Mouse (Mus musculus): ENCODE data around the gene Dlgap1. TPM values are rescaled to one million over a fixed set of nuclear protein-coding genes. Genes with fewer than 3 reads are reported as not detected.

Dlgap1 gene
- total and polyA plus RNA-seq, 2 experiments from 2014 or later = 0.20 to 0.76 TPM

- no peaks in the 10 kb centered on the region for H3K36me3 ChIP-seq (replicated peaks; ENCODE audit: control insufficient read depth, insufficient read depth, low read length)
- DNase-seq (ENCODE audit: low spot score) = no peak
- TF ChIP-seq EP300 (IDR thresholded peaks at IDR 0.05; ENCODE audit: low read depth) = no peak
- TF ChIP-seq CTCF (IDR thresholded peaks at IDR 0.05; ENCODE audit: low read depth) = no peak
- no peaks in the 10 kb centered on the region for H3K27me3 ChIP-seq (ENCODE audit: control insufficient read depth, insufficient read depth, low read length)
- H3K9me3 ChIP-seq (replicated peaks; ENCODE audit: control insufficient read depth, low read length) = no peaks in the 10 kb centered on the region
- H3K4me3 ChIP-seq (ENCODE audit: low read depth, low read length) = no peak overlapping the region
- ATAC-seq (ENCODE audit: insufficient read depth, low read depth) = no peak
- no peak overlapping the region for H3K9ac ChIP-seq (replicated peaks; ENCODE audit: low read depth, low read length)
- no peaks in the 10 kb centered on the region for H3K4me1 ChIP-seq (ENCODE audit: control insufficient read depth, insufficient read depth)
- H3K4me2 ChIP-seq (ENCODE audit: low read depth, low read length) = no peak overlapping the region
- 34% methylated on average over 6 of the region's 6 CpGs for WGBS
- H3K27ac ChIP-seq (ENCODE audit: low read depth) = no peak overlapping the region
These were observed 13.5 kb downstream of the Dlgap1 start for GRCm38 (mm10) chr17:69982236-69982923.

GRCm38 (mm10) chr17:69996406-69996805 lies 27.5 kb downstream of the Dlgap1 start:
- H3K4me1 ChIP-seq (ENCODE audit: control insufficient read depth, insufficient read depth) = no peaks in the 10 kb centered on the region
- H3K36me3 ChIP-seq (replicated peaks; ENCODE audit: control insufficient read depth, insufficient read depth, low read length) = no peaks in the 10 kb centered on the region
- no peak overlapping the region for H3K27ac ChIP-seq (ENCODE audit: low read depth)
- H3K4me3 ChIP-seq (ENCODE audit: low read depth, low read length) = no peak overlapping the region
- DNase-seq (ENCODE audit: low spot score) = no peak
- no peak for TF ChIP-seq EP300 (IDR thresholded peaks at IDR 0.05; ENCODE audit: low read depth)
- no peak for TF ChIP-seq CTCF (IDR thresholded peaks at IDR 0.05; ENCODE audit: low read depth)
- no peak overlapping the region for H3K9ac ChIP-seq (replicated peaks; ENCODE audit: low read depth, low read length)
- no peaks in the 10 kb centered on the region for H3K27me3 ChIP-seq (ENCODE audit: control insufficient read depth, insufficient read depth, low read length)
- H3K4me2 ChIP-seq (ENCODE audit: low read depth, low read length) = no peak overlapping the region
- WGBS = 67% methylated on average over 2 of the region's 2 CpGs
- ATAC-seq (ENCODE audit: insufficient read depth, low read depth) = no peak
- no peaks in the 10 kb centered on the region for H3K9me3 ChIP-seq (replicated peaks; ENCODE audit: control insufficient read depth, low read length)

- no peak overlapping the region for H3K9ac ChIP-seq (replicated peaks; ENCODE audit: low read depth, low read length)
- H3K4me3 ChIP-seq (ENCODE audit: low read depth, low read length) = no peak overlapping the region
- no peaks in the 10 kb centered on the region for H3K27me3 ChIP-seq (ENCODE audit: control insufficient read depth, insufficient read depth, low read length)
- H3K4me1 ChIP-seq (ENCODE audit: control insufficient read depth, insufficient read depth) = no peaks in the 10 kb centered on the region
- no peaks in the 10 kb centered on the region for H3K36me3 ChIP-seq (replicated peaks; ENCODE audit: control insufficient read depth, insufficient read depth, low read length)
- no peak for DNase-seq (ENCODE audit: low spot score)
- whole genome bisulfite sequencing = 75% methylated on average over 3 of the region's 3 CpGs
- no peak overlapping the region for H3K4me2 ChIP-seq (ENCODE audit: low read depth, low read length)
- TF ChIP-seq EP300 (IDR thresholded peaks at IDR 0.05; ENCODE audit: low read depth) = no peak
- TF ChIP-seq CTCF (IDR thresholded peaks at IDR 0.05; ENCODE audit: low read depth) = no peak
- H3K9me3 ChIP-seq (replicated peaks; ENCODE audit: control insufficient read depth, low read length) = no peaks in the 10 kb centered on the region
- H3K27ac ChIP-seq (ENCODE audit: low read depth) = no peak overlapping the region
- ATAC-seq (ENCODE audit: insufficient read depth, low read depth) = no peak
These were observed 33.2 kb downstream of the Dlgap1 start for GRCm38 (mm10) chr17:70002026-70002425.

- WGBS = 63% methylated on average over 6 of the region's 6 CpGs
- no peak for ATAC-seq (ENCODE audit: insufficient read depth, low read depth)
- H3K9ac ChIP-seq (replicated peaks; ENCODE audit: low read depth, low read length) = no peak overlapping the region
These were observed 35.8 kb downstream of the Dlgap1 start for GRCm38 (mm10) chr17:70004628-70005027.

GRCm38 (mm10) chr17:70007607-70008006 lies 38.7 kb downstream of the Dlgap1 start:
- no peaks in the 10 kb centered on the region for H3K36me3 ChIP-seq (replicated peaks; ENCODE audit: control insufficient read depth, insufficient read depth, low read length)
- H3K4me2 ChIP-seq (ENCODE audit: low read depth, low read length) = no peak overlapping the region
- H3K4me3 ChIP-seq (ENCODE audit: low read depth, low read length) = no peak overlapping the region
- no peaks in the 10 kb centered on the region for H3K4me1 ChIP-seq (ENCODE audit: control insufficient read depth, insufficient read depth)
- DNase-seq (ENCODE audit: low spot score) = no peak
- no peaks in the 10 kb centered on the region for H3K27me3 ChIP-seq (ENCODE audit: control insufficient read depth, insufficient read depth, low read length)
- no peaks in the 10 kb centered on the region for H3K9me3 ChIP-seq (replicated peaks; ENCODE audit: control insufficient read depth, low read length)
- ATAC-seq (ENCODE audit: insufficient read depth, low read depth) = no peak
- H3K9ac ChIP-seq (replicated peaks; ENCODE audit: low read depth, low read length) = no peak overlapping the region
- WGBS = 69% methylated on average over 5 of the region's 5 CpGs
- H3K27ac ChIP-seq (ENCODE audit: low read depth) = no peak overlapping the region
- TF ChIP-seq CTCF (IDR thresholded peaks at IDR 0.05; ENCODE audit: low read depth) = no peak

More at GRCm38 (mm10) chr17:70004628-70005027, 35.8 kb downstream of the Dlgap1 start:
- Histone ChIP-seq H3K4me3 (ENCODE audit: low read depth, low read length) (no peak overlapping the region), H3K4me2 (ENCODE audit: low read depth, low read length) (no peak overlapping the region), H3K27me3 (ENCODE audit: control insufficient read depth, insufficient read depth, low read length) (no peaks in the 10 kb centered on the region), H3K9me3 (replicated peaks; ENCODE audit: control insufficient read depth, low read length) (no peaks in the 10 kb centered on the region), H3K36me3 (replicated peaks; ENCODE audit: control insufficient read depth, insufficient read depth, low read length) (no peaks in the 10 kb centered on the region), H3K4me1 (ENCODE audit: control insufficient read depth, insufficient read depth) (no peaks in the 10 kb centered on the region), H3K27ac (ENCODE audit: low read depth) (no peak overlapping the region)
- TF ChIP-seq CTCF (IDR thresholded peaks at IDR 0.05; ENCODE audit: low read depth) (no peak), EP300 (IDR thresholded peaks at IDR 0.05; ENCODE audit: low read depth) (no peak)
- no peak for DNase-seq (ENCODE audit: low spot score)

GRCm38 (mm10) chr17:70016511-70016910 lies 47.6 kb downstream of the Dlgap1 start:
- ATAC-seq (ENCODE audit: insufficient read depth, low read depth) (no peak), DNase-seq (ENCODE audit: low spot score) (no peak)
- WGBS = 58% methylated on average over 7 of the region's 7 CpGs
- no peak overlapping the region for H3K4me3 ChIP-seq (ENCODE audit: low read depth, low read length)
- H3K36me3 ChIP-seq (replicated peaks; ENCODE audit: control insufficient read depth, insufficient read depth, low read length) = no peaks in the 10 kb centered on the region
- H3K4me1 ChIP-seq (ENCODE audit: control insufficient read depth, insufficient read depth) = no peaks in the 10 kb centered on the region
- H3K9me3 ChIP-seq (replicated peaks; ENCODE audit: control insufficient read depth, low read length) = no peaks in the 10 kb centered on the region
- no peak overlapping the region for H3K9ac ChIP-seq (replicated peaks; ENCODE audit: low read depth, low read length)
- no peak overlapping the region for H3K27ac ChIP-seq (ENCODE audit: low read depth)
- H3K27me3 ChIP-seq (ENCODE audit: control insufficient read depth, insufficient read depth, low read length) = no peaks in the 10 kb centered on the region
- TF ChIP-seq EP300 (IDR thresholded peaks at IDR 0.05; ENCODE audit: low read depth) = no peak
- no peak for TF ChIP-seq CTCF (IDR thresholded peaks at IDR 0.05; ENCODE audit: low read depth)
- H3K4me2 ChIP-seq (ENCODE audit: low read depth, low read length) = no peak overlapping the region
